Mouse (Mus musculus) CH12.LX (cell line): Measurements from ENCODE around the gene Eps15l1. TPM values are rescaled to one million over a fixed set of nuclear protein-coding genes. Genes with fewer than 3 reads are reported as not detected.

Experiments used
- DNase-seq: peaks from one replicate; pipeline ENCODE4 v3.0.0-alpha.2; 2013; ENCODE audit errors: extremely low read depth
- H3K27ac ChIP-seq: 2 replicates; pipeline ENCODE4 v1.5.1; 2012; ENCODE audit warnings: low read depth, mild to moderate bottlenecking, control low read depth, moderate library complexity; ENCODE audit not compliant: insufficient read depth
- H3K27me3 ChIP-seq: replicated peaks from 2 replicates; pipeline ENCODE3; 2012; ENCODE audit warnings: inconsistent platforms
- H3K36me3 ChIP-seq, 2 experiments: replicated peaks in 1 of 2; 2 replicates each; pipeline versions ENCODE3 to v1.6.1; 2012; ENCODE audit warnings: inconsistent platforms in 1 of 2, low read length in 1 of 2, mild to moderate bottlenecking in 1 of 2, mixed read lengths in 1 of 2, moderate library complexity in 1 of 2; ENCODE audit not compliant: control insufficient read depth in 1 of 2, insufficient read depth in 1 of 2
- H3K4me1 ChIP-seq, 2 experiments: 2 replicates each; pipeline ENCODE4 v1.6.1; 2012; ENCODE audit warnings: inconsistent platforms in 1 of 2, moderate library complexity in 1 of 2; ENCODE audit not compliant: insufficient read depth in 2 of 2, control insufficient read depth in 1 of 2
- H3K4me2 ChIP-seq: 2 replicates; pipeline ENCODE4 v1.6.1; 2012; ENCODE audit warnings: low read depth, mild to moderate bottlenecking, control low read depth; ENCODE audit not compliant: poor library complexity, insufficient read depth, severe bottlenecking
- H3K4me3 ChIP-seq, 3 experiments: fragments of 150-350 bp in 1 of 3; sonication (generic) in 1 of 3; replicated peaks in 1 of 3; 2 replicates each; pipeline versions ENCODE3 to v1.5.1; 2011 to 2012; ENCODE audit warnings: low read depth in 2 of 3, low read length in 2 of 3, mild to moderate bottlenecking in 2 of 3, moderate library complexity in 2 of 3, control low read depth in 1 of 3, improper control_type of control experiment in 1 of 3, inconsistent platforms in 1 of 3, mixed read lengths in 1 of 3; ENCODE audit not compliant: poor library complexity in 1 of 3
- H3K79me2 ChIP-seq: replicated peaks from 2 replicates; pipeline ENCODE4 v1.6.1; 2012; ENCODE audit warnings: mild to moderate bottlenecking, moderate library complexity; ENCODE audit not compliant: control insufficient read depth, poor library complexity, insufficient read depth, severe bottlenecking; ENCODE audit errors: extremely low read depth
- H3K9ac ChIP-seq: 2 replicates; pipeline ENCODE4 v1.6.1; 2012; ENCODE audit warnings: low read depth, mild to moderate bottlenecking, control low read depth, moderate library complexity; ENCODE audit not compliant: insufficient read depth
- H3K9me3 ChIP-seq: replicated peaks from 2 replicates; pipeline ENCODE3; 2012; ENCODE audit warnings: low read length, inconsistent platforms, mixed read lengths
- CHD1 ChIP-seq: IDR thresholded peaks from 2 replicates; pipeline ENCODE4 v1.6.1; 2012; ENCODE audit warnings: low read depth, low read length, improper control_type of control experiment, inconsistent platforms
- E2F4 ChIP-seq: IDR thresholded peaks from 2 replicates; pipeline ENCODE4 v1.6.1; 2011; ENCODE audit warnings: low read depth, low read length, improper control_type of control experiment; ENCODE audit not compliant: insufficient replicate concordance
- EP300 ChIP-seq: IDR thresholded peaks from 2 replicates; pipeline ENCODE4 v1.6.1; 2011; ENCODE audit warnings: low read length, improper control_type of control experiment
- ETS1 ChIP-seq: conservative IDR thresholded peaks from 2 replicates; pipeline ENCODE4 v1.6.1; 2012; ENCODE audit warnings: low read depth, mild to moderate bottlenecking, inconsistent platforms, low read length, improper control_type of control experiment, moderate library complexity
- GABPA ChIP-seq: IDR thresholded peaks from 2 replicates; pipeline ENCODE4 v1.6.1; 2012; ENCODE audit warnings: low read depth, low read length, improper control_type of control experiment, inconsistent platforms; ENCODE audit not compliant: insufficient replicate concordance
- HCFC1 ChIP-seq: IDR thresholded peaks from 2 replicates; pipeline ENCODE4 v1.6.1; 2012; ENCODE audit warnings: low read depth, mild to moderate bottlenecking, inconsistent platforms, low read length, improper control_type of control experiment
- IRF4 ChIP-seq: IDR thresholded peaks from 2 replicates; pipeline ENCODE4 v1.6.1; 2014; ENCODE audit warnings: low read depth, mild to moderate bottlenecking, inconsistent platforms, low read length, improper control_type of control experiment
- JUN ChIP-seq: IDR thresholded peaks from 2 replicates; pipeline ENCODE4 v1.6.1; 2011; ENCODE audit warnings: low read depth, mild to moderate bottlenecking, low read length, improper control_type of control experiment, moderate library complexity; ENCODE audit not compliant: insufficient read depth
- JUND ChIP-seq: conservative IDR thresholded peaks from 2 replicates; pipeline ENCODE4 v1.6.1; 2011; ENCODE audit warnings: low read depth, low read length, improper control_type of control experiment
- KAT2A ChIP-seq: IDR thresholded peaks from 2 replicates; pipeline ENCODE4 v1.6.1; 2012; ENCODE audit warnings: low read length, improper control_type of control experiment, inconsistent platforms; ENCODE audit not compliant: insufficient replicate concordance
- MAX ChIP-seq: IDR thresholded peaks from 2 replicates; pipeline ENCODE4 v1.6.1; 2011; ENCODE audit warnings: low read length, improper control_type of control experiment
- MAZ ChIP-seq: IDR thresholded peaks from 2 replicates; pipeline ENCODE4 v1.6.1; 2012; ENCODE audit warnings: low read depth, mild to moderate bottlenecking, inconsistent platforms, low read length, improper control_type of control experiment, moderate library complexity
- MEF2A ChIP-seq: IDR thresholded peaks from 2 replicates; pipeline ENCODE4 v1.6.1; 2014; ENCODE audit warnings: low read depth, mild to moderate bottlenecking, inconsistent platforms, low read length, improper control_type of control experiment, borderline replicate concordance
- MXI1 ChIP-seq: IDR thresholded peaks from 2 replicates; pipeline ENCODE4 v1.6.1; 2011; ENCODE audit warnings: mild to moderate bottlenecking, low read depth, low read length, improper control_type of control experiment
- MYC ChIP-seq: IDR thresholded peaks from 2 replicates; pipeline ENCODE4 v1.6.1; 2011; ENCODE audit warnings: low read depth, mild to moderate bottlenecking, improper control_type of control experiment, low read length
- PAX5 ChIP-seq: IDR thresholded peaks from 2 replicates; pipeline ENCODE4 v1.6.1; 2012; ENCODE audit warnings: low read length, inconsistent platforms, mixed read lengths
- POLR2AphosphoS2 ChIP-seq: IDR thresholded peaks from 2 replicates; pipeline ENCODE4 v1.6.1; 2011; ENCODE audit warnings: low read depth, low read length, improper control_type of control experiment
- RAD21 ChIP-seq: IDR thresholded peaks from 2 replicates; pipeline ENCODE4 v1.6.1; 2011; ENCODE audit warnings: low read depth, mild to moderate bottlenecking, low read length, improper control_type of control experiment, moderate library complexity
- RCOR1 ChIP-seq: conservative IDR thresholded peaks from 2 replicates; pipeline ENCODE4 v1.6.1; 2012; ENCODE audit warnings: low read depth, mild to moderate bottlenecking, inconsistent platforms, low read length, improper control_type of control experiment
- SIN3A ChIP-seq: IDR thresholded peaks from 2 replicates; pipeline ENCODE4 v1.6.1; 2012; ENCODE audit warnings: low read length, improper control_type of control experiment, inconsistent platforms
- TBP ChIP-seq: conservative IDR thresholded peaks from 2 replicates; pipeline ENCODE4 v1.6.1; 2011; ENCODE audit warnings: low read depth, low read length, improper control_type of control experiment
- TCF12 ChIP-seq: IDR thresholded peaks from 2 replicates; pipeline ENCODE4 v1.6.1; 2014; ENCODE audit warnings: low read depth, mild to moderate bottlenecking, inconsistent platforms, low read length, improper control_type of control experiment
- USF1 ChIP-seq: IDR thresholded peaks from 2 replicates; pipeline ENCODE4 v1.6.1; 2014; ENCODE audit warnings: low read depth, mild to moderate bottlenecking, inconsistent platforms, low read length, improper control_type of control experiment
- USF2 ChIP-seq: conservative IDR thresholded peaks from 2 replicates; pipeline ENCODE4 v1.6.1; 2011; ENCODE audit warnings: low read depth, low read length, improper control_type of control experiment
- ZKSCAN1 ChIP-seq: IDR thresholded peaks from 2 replicates; pipeline ENCODE4 v1.6.1; 2012; ENCODE audit warnings: low read depth, inconsistent platforms, low read length, improper control_type of control experiment, borderline replicate concordance
- ZNF384 ChIP-seq: IDR thresholded peaks from 2 replicates; pipeline ENCODE4 v1.6.1; 2012; ENCODE audit warnings: low read depth, low read length, improper control_type of control experiment, inconsistent platforms
- dilution Hi-C: fragments of 300-500 bp; cut with MboI; formaldehyde crosslinking; loops from 2 replicates; pipeline ENCODE4 v1.14.3; 2020; ENCODE audit warnings: low sequenced_read_pairs; ENCODE audit not compliant: extremely low pct_unique_long_range_greater_than_20kb, extremely low pct_ligation_motif_present
- in situ Hi-C: fragments of 300-500 bp; cut with MboI; formaldehyde crosslinking; loops from 3 replicates; pipeline ENCODE4 v1.14.3; 2019; ENCODE audit warnings: low sequenced_read_pairs, low pct_ligation_motif_present, low pct_unique_long_range_greater_than_20kb, mixed read lengths
- polyA plus RNA-seq: library from polyadenylated mRNA; unstranded; fragments of >175 nt; gene quantifications from 2 replicates; pipeline ENCODE4 v1.2.1, GENCODE M21; 2012; ENCODE audit warnings: low read depth; ENCODE audit not compliant: insufficient read length
- total RNA-seq, 2 experiments: library from RNA; depleted of rRNA; stranded (reverse); fragments of 300-350 nt in 1 of 2; fragments of >200 nt in 1 of 2; gene quantifications; 2 replicates each; pipeline ENCODE4 v1.2.3; 2012 to 2014

Eps15l1 gene
- total and polyA plus RNA-seq, 3 experiments, result 21.7 to 49.4 (median 25.6) TPM

DNA sequence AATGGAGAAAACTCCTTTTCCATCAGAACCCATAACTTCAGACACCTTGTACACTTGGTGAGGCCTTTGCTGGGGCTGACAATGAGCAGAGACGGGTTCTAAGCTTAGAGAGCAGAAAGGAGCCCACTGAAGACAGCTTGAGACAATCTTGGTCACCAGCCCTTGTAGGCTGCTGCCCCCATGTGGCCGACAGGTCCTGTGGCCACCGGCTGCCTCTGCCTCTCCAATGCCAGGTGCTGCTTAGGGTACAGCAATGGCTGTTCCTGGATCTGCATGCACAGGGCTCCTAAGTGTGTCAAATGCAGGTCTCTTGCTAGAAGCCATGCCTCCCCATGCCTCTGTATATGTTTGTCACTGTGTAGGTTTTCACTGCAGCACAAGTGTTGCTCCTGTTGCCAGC lies 55.4 kb downstream of the Eps15l1 start (continued):
- TF ChIP-seq HCFC1 (no peak), ETS1 (no peak), RCOR1 (no peak), SIN3A (no peak), KAT2A (no peak), USF2 (no peak), JUND (no peak), MAZ (no peak), ZKSCAN1 (no peak), MYC (no peak), PAX5 (no peak), ZNF384 (0 out of 2 replicates have a peak, but pooled peaks have one; percentile 16), MAX (no peak)

DNA sequence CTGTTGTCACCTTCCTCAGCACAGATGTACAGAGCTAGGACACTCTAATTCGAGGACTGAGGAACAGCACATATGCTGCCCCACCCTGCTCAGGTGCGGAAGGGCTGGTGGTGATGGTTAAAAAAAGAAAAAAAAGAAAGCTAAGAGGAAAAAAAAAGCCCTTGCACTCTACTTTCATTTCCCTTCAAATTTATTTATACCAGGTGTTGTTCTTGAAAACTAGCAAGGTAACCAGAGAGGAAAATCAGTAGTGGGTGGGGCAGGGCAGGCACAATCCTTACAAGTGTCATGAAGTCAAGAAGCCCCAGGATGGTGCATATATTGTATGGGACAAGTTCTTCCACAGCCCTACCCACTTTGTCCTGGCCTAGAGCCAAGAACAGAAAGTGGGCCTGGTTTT lies 56.2 kb downstream of the Eps15l1 start:
- no peak overlapping the region for H3K27ac ChIP-seq
- H3K4me3 ChIP-seq, result no peak overlapping the region
- no peak overlapping the region for H3K9ac ChIP-seq
- DNase-seq, result no peak
- peaks cover 4% of the 10 kb centered on the region for H3K9me3 ChIP-seq
- peaks cover 0 to 52% of the 10 kb centered on the region in 2 experiments; a peak in 2 of 4 replicates for H3K4me1 ChIP-seq
- in situ Hi-C loops (loop anchor here (5.0 kb wide), 1 partner anchor 37 kb away; no protein-coding TSS in a partner anchor), dilution Hi-C loops (no loop called here)
- H3K79me2 ChIP-seq, result no peaks in the 10 kb centered on the region
- no peaks in the 10 kb centered on the region for H3K27me3 ChIP-seq
- H3K36me3 ChIP-seq, result peaks cover 52 to 93% of the 10 kb centered on the region in 2 experiments
- TF ChIP-seq E2F4 (no peak), ZNF384 (peak; percentile 52)
- no peak overlapping the region for H3K4me2 ChIP-seq

DNA sequence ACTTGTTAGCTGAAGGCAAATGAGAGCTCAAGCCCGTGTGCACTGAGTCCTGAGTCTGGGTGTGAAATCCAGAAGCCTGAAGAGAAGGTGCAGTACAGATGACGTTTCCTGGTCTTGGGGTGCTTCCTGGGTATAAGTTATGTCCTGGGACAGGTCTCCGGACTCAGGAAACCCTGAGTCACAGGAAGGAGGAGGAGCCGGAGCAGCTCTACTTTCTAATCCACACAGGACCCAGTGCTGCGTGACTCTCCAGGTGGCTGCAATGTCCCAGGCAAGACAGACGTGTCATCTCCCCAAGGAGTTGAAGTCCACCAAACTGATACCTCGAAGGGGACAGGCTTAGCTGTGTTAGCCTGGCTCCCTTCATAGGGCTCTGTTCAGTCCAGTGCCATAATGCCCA lies 57.8 kb downstream of the Eps15l1 start:
- Histone ChIP-seq H3K79me2 (no peaks in the 10 kb centered on the region), H3K27ac (no peak overlapping the region), H3K4me2 (no peak overlapping the region), H3K4me3 (no peak overlapping the region), H3K9me3 (no peaks in the 10 kb centered on the region), H3K27me3 (no peaks in the 10 kb centered on the region), H3K36me3 (peaks cover 59 to 93% of the 10 kb centered on the region in 2 experiments), H3K9ac (no peak overlapping the region), H3K4me1 (peaks cover 0 to 47% of the 10 kb centered on the region in 2 experiments; a peak in 2 of 4 replicates)
- no peak for DNase-seq
- dilution Hi-C loops, result no loop called here
- in situ Hi-C loops, result no loop called here
- TF ChIP-seq POLR2AphosphoS2 (no peak), USF2 (no peak), MAZ (no peak), HCFC1 (no peak), RCOR1 (no peak), JUN (no peak), USF1 (no peak), EP300 (no peak), MEF2A (no peak), RAD21 (no peak), MXI1 (no peak), GABPA (no peak), CHD1 (no peak), TCF12 (no peak), IRF4 (no peak), ZNF384 (no peak), MAX (no peak), TBP (no peak)
